Mouse (Mus musculus) MEL (cell line): ENCODE results near the gene Rab11a.
A peak's percentile ranks its signal among the peaks of the same experiment; 100 is the strongest.

ENCODE experiments used
- BHLHE40 ChIP-seq: IDR thresholded peaks from 2 replicates; pipeline ENCODE4 v1.6.1; 2012; ENCODE audit warnings: low read depth, mild to moderate bottlenecking, inconsistent platforms, low read length, improper control_type of control experiment, borderline replicate concordance
- CTCF ChIP-seq, 3 experiments: IDR thresholded peaks in 2 of 3; conservative IDR thresholded peaks in 1 of 3; 2 replicates each; pipeline ENCODE4 v1.5.1; 2011 to 2012; ENCODE audit warnings: low read length in 3 of 3, low read depth in 2 of 3, mild to moderate bottlenecking in 2 of 3, improper control_type of control experiment in 1 of 3, inconsistent platforms in 1 of 3, mixed read lengths in 1 of 3, moderate library complexity in 1 of 3; ENCODE audit not compliant: control insufficient read depth in 1 of 3, insufficient read depth in 1 of 3, poor library complexity in 1 of 3, severe bottlenecking in 1 of 3
- ELF1 ChIP-seq: IDR thresholded peaks from 2 replicates; pipeline ENCODE4 v1.6.1; 2014; ENCODE audit warnings: low read depth, mild to moderate bottlenecking, inconsistent platforms, low read length, improper control_type of control experiment, moderate library complexity
- EP300 ChIP-seq, 2 experiments: IDR thresholded peaks; 2 replicates each; pipeline ENCODE4 v1.6.1; 2011; ENCODE audit warnings: improper control_type of control experiment in 2 of 2, low read length in 2 of 2, low read depth in 1 of 2, mild to moderate bottlenecking in 1 of 2
- GATA1 ChIP-seq: IDR thresholded peaks from 2 replicates; pipeline ENCODE4 v1.6.1; 2011; ENCODE audit warnings: low read depth, low read length, improper control_type of control experiment
- NRF1 ChIP-seq: IDR thresholded peaks from 2 replicates; pipeline ENCODE4 v1.6.1; 2014; ENCODE audit warnings: low read depth, mild to moderate bottlenecking, inconsistent platforms, low read length, improper control_type of control experiment, moderate library complexity; ENCODE audit not compliant: poor library complexity, insufficient read depth, severe bottlenecking
- POLR2A ChIP-seq, 2 experiments: IDR thresholded peaks; 2 replicates each; pipeline ENCODE4 v1.6.1; 2011 to 2012; ENCODE audit warnings: low read length in 2 of 2, mild to moderate bottlenecking in 2 of 2, control low read depth in 1 of 2, improper control_type of control experiment in 1 of 2, low read depth in 1 of 2, moderate library complexity in 1 of 2; ENCODE audit not compliant: control insufficient read depth in 1 of 2, insufficient read depth in 1 of 2, poor library complexity in 1 of 2

- no peak for TF ChIP-seq NRF1
- TF ChIP-seq CTCF (IDR thresholded peaks at IDR 0.05 in 2 of 3, conservative IDR thresholded peaks at IDR 0.05 in 1 of 3; ENCODE audit: control insufficient read depth in 1 of 3, insufficient read depth in 1 of 3, low read depth in 2 of 3, low read length in 3 of 3, poor library complexity in 1 of 3, severe bottlenecking in 1 of 3), result no peak
- 0 out of 4 replicates have a peak, but pooled peaks of 1 of the 2 experiments have one; percentile 24 for TF ChIP-seq POLR2A (IDR thresholded peaks at IDR 0.05; ENCODE audit: control insufficient read depth in 1 of 2, insufficient read depth in 1 of 2, low read depth in 1 of 2, low read length in 2 of 2, poor library complexity in 1 of 2)
- TF ChIP-seq EP300 (IDR thresholded peaks at IDR 0.05; ENCODE audit: low read depth in 1 of 2, low read length in 2 of 2), result peak; percentile 79
- TF ChIP-seq BHLHE40, result no peak
- peak; percentile 79 for TF ChIP-seq GATA1
- 0 out of 2 replicates have a peak, but pooled peaks have one; percentile 23 for TF ChIP-seq ELF1
These were observed 736 bp downstream of the Rab11a start for GRCm38 (mm10) chr9:64736639-64737405.
